Mouse (Mus musculus): ENCODE measurements around the gene Bola1. TPM values are rescaled to one million over a fixed set of nuclear protein-coding genes. Genes with fewer than 3 reads are reported as not detected.
"Not testable (repeated sequence)": the region's sequence is repeated elsewhere in the genome, so short reads cannot be mapped to it uniquely, and the experiment has no call there.

The Bola1 gene
- polyA plus RNA-seq, 1 experiment from 2014 or later, result 42.5 TPM

DNA sequence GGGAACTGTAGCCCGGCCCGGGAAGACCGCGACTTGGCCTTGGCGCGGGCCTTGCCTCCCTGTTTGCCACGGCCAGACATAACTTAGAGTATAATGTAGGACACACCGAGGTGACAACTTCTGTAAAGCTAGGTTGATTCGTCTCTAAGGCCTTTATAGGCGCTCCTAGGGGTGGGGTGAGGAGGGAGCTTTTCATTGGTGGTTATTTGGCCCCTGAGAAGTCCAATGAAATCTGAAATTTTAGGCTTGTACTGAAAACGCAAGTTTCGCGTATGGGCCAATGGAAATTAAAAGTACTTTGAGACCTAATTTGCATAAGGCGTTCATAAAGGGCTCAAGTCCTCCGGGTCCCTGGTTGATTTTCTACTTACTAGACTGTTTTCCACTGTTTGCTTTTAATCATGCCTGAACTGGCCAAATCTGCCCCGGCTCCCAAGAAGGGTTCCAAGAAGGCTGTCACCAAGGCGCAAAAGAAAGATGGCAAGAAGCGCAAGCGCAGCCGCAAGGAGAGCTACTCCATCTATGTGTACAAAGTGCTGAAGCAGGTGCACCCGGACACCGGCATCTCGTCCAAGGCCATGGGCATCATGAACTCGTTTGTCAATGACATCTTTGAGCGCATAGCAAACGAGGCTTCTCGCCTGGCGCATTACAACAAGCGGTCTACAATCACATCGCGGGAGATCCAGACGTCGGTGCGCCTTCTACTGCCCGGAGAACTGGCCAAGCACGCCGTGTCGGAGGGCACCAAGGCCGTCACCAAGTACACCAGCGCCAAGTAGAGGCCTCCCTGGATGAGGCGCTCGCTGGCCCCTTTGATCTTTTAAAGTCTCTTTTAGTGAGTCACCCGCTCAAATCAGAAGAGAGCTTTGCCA, 1.5 kb upstream of the Bola1 start, which contains the start of the genes Hist2h2ac and Hist2h2be:
Gene Hist2h2ac, minus strand, starts transcription at position 116 of the 875 bp plus-strand sequence.
Gene Hist2h2be, plus strand, starts transcription at position 355 of the 875 bp plus-strand sequence.
- H3K27ac ChIP-seq (replicated peaks), result peak within 1 kb of the TSS; percentile 98
- no peaks in the 10 kb centered on the region for H3K36me3 ChIP-seq
- H3K4me3 ChIP-seq, result peak within 1 kb of the TSS; percentile 74
- H3K9me3 ChIP-seq, result no peaks in the 10 kb centered on the region
- no peaks in the 10 kb centered on the region for H3K27me3 ChIP-seq (replicated peaks)
- under 1% methylated on average over 43 of the region's 43 CpGs for WGBS
- H3K9ac ChIP-seq, result peak within 1 kb of the TSS; percentile 89
- peak within 1 kb of the TSS; percentile 82 for H3K4me2 ChIP-seq
- H3K4me1 ChIP-seq, result peaks cover 49% of the 10 kb centered on the region
- peak; percentile 78 for ATAC-seq (ENCODE audit: extremely low read depth, insufficient number of reproducible peaks, low FRiP score, low TSS enrichment)

DNA sequence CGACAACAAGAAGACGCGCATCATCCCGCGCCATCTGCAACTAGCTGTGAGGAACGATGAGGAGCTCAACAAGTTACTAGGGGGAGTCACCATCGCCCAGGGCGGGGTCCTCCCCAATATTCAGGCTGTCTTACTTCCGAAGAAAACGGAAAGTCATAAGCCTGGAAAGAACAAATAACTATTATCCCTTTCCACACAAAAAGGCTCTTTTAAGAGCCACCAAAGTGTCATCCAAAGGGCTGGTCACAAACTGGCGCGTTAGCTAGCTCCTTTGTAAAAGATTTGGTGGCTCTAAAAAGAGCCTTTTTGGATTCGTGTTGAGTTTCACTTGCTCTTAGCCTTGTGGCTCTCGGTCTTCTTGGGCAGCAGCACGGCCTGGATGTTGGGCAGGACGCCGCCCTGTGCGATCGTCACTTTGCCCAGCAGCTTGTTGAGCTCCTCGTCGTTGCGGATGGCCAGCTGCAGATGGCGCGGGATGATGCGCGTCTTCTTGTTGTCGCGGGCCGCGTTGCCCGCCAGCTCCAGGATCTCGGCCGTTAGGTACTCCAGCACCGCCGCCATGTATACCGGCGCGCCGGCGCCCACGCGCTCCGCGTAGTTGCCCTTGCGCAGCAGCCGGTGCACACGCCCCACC, 739 bp upstream of the Bola1 start:
- Histone ChIP-seq H3K4me2 (peak overlapping the region; percentile 82), H3K4me3 (peak overlapping the region; percentile 74), H3K9ac (peak overlapping the region; percentile 89), H3K27ac (replicated peaks) (peak overlapping the region; percentile 98), H3K4me1 (peaks cover 42% of the 10 kb centered on the region)
- H3K9me3 ChIP-seq; H3K27me3 ChIP-seq (replicated peaks); H3K36me3 ChIP-seq; ATAC-seq (ENCODE audit: extremely low read depth, insufficient number of reproducible peaks, low FRiP score, low TSS enrichment): not testable (repeated sequence)
- WGBS, result under 1% methylated on average over 38 of the region's 47 CpGs

GRCm38 (mm10) chr3:96219191-96219641, 293 bp downstream of the Bola1 start:
- ATAC-seq (ENCODE audit: extremely low read depth, insufficient number of reproducible peaks, low FRiP score, low TSS enrichment), result peak; percentile 33; the same call in 1 of the 2 replicates
- under 1% methylated on average over 12 of the region's 12 CpGs for WGBS

GRCm38 (mm10) chr3:96209242-96209641, 10.3 kb downstream of the Bola1 start:
- no peak for ATAC-seq (ENCODE audit: extremely low read depth, insufficient number of reproducible peaks, low FRiP score, low TSS enrichment)
- WGBS, result 16% methylated on average over 15 of the region's 15 CpGs
- H3K9ac ChIP-seq, result 0 out of 2 replicates have a peak overlapping the region, but pooled peaks have one; percentile 33

More at GRCm38 (mm10) chr3:96219191-96219641, 293 bp downstream of the Bola1 start:
- Histone ChIP-seq H3K36me3 (no peaks in the 10 kb centered on the region), H3K4me2 (peak overlapping the region; percentile 82), H3K9ac (peak overlapping the region; percentile 89), H3K4me3 (peak overlapping the region; percentile 74), H3K4me1 (peaks cover 34% of the 10 kb centered on the region), H3K9me3 (no peaks in the 10 kb centered on the region), H3K27me3 (replicated peaks) (no peaks in the 10 kb centered on the region), H3K27ac (replicated peaks) (peak overlapping the region; percentile 98)

DNA sequence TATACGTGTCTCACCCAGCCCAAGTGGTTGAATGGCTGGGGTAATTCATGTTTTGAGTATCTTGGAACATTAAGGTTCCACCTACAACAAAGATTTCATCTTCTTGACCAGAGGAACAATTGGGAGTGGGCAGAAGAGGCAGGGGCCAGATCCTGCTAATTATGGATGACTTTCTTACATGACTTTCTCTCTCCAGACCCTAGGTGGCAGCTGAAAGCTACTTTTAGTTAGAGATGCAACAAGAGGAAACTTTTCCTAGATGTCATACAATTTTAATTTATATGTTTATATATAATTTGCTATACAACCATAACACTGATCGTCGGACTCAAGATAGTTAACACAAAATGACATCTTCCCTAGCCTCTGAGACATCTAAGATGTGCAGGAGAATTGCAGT, 11.7 kb downstream of the Bola1 start:
- no peak overlapping the region for H3K27ac ChIP-seq (replicated peaks)
- H3K9me3 ChIP-seq, result no peaks in the 10 kb centered on the region
- no peaks in the 10 kb centered on the region; the same call in 1 of the 2 replicates for H3K27me3 ChIP-seq (replicated peaks)
- ATAC-seq (ENCODE audit: extremely low read depth, insufficient number of reproducible peaks, low FRiP score, low TSS enrichment), result no peak
- H3K9ac ChIP-seq, result no peak overlapping the region
- H3K4me2 ChIP-seq, result no peak overlapping the region
- no peaks in the 10 kb centered on the region for H3K36me3 ChIP-seq
- peaks cover 4% of the 10 kb centered on the region; the same call in 1 of the 2 replicates for H3K4me1 ChIP-seq
- 78% methylated on average over 3 of the region's 3 CpGs for WGBS
- H3K4me3 ChIP-seq, result no peak overlapping the region

More at GRCm38 (mm10) chr3:96209242-96209641, 10.3 kb downstream of the Bola1 start:
- Histone ChIP-seq H3K9me3 (no peaks in the 10 kb centered on the region), H3K27ac (replicated peaks) (no peak overlapping the region), H3K4me3 (no peak overlapping the region), H3K27me3 (replicated peaks) (no peaks in the 10 kb centered on the region; the same call in 1 of the 2 replicates), H3K4me2 (no peak overlapping the region), H3K36me3 (no peaks in the 10 kb centered on the region), H3K4me1 (peaks cover 4% of the 10 kb centered on the region; the same call in 1 of the 2 replicates)

- peaks cover 14% of the 10 kb centered on the region for H3K36me3 ChIP-seq
- peaks cover 15% of the 10 kb centered on the region for H3K4me1 ChIP-seq
- no peak overlapping the region for H3K4me3 ChIP-seq
- no peak overlapping the region for H3K4me2 ChIP-seq
- H3K27ac ChIP-seq (replicated peaks), result no peak overlapping the region
- no peaks in the 10 kb centered on the region for H3K27me3 ChIP-seq (replicated peaks)
- ATAC-seq (ENCODE audit: extremely low read depth, insufficient number of reproducible peaks, low FRiP score, low TSS enrichment), result no peak
- H3K9ac ChIP-seq, result no peak overlapping the region
- no peaks in the 10 kb centered on the region for H3K9me3 ChIP-seq
- 34% methylated on average over 2 of the region's 2 CpGs for WGBS
Measured at GRCm38 (mm10) chr3:96199731-96200130, 19.8 kb downstream of the Bola1 start.

- H3K27ac ChIP-seq (replicated peaks); ATAC-seq (ENCODE audit: extremely low read depth, insufficient number of reproducible peaks, low FRiP score, low TSS enrichment); H3K4me3 ChIP-seq; H3K9ac ChIP-seq; H3K27me3 ChIP-seq (replicated peaks); H3K9me3 ChIP-seq: not testable (repeated sequence)
- H3K4me1 ChIP-seq, result peaks cover 15% of the 10 kb centered on the region
- H3K36me3 ChIP-seq, result peaks cover 23% of the 10 kb centered on the region
- 19% methylated on average over 7 of the region's 8 CpGs for WGBS
- peak overlapping the region; percentile 84 for H3K4me2 ChIP-seq
Measured at GRCm38 (mm10) chr3:96198601-96199251, 20.8 kb downstream of the Bola1 start.

GRCm38 (mm10) chr3:96198181-96198580, 21.3 kb downstream of the Bola1 start:
- 6% methylated on average over 6 of the region's 6 CpGs for WGBS
- H3K4me1 ChIP-seq, result peaks cover 15% of the 10 kb centered on the region
- no peaks in the 10 kb centered on the region for H3K9me3 ChIP-seq
- ATAC-seq (ENCODE audit: extremely low read depth, insufficient number of reproducible peaks, low FRiP score, low TSS enrichment), result no peak
- H3K36me3 ChIP-seq, result peaks cover 28% of the 10 kb centered on the region
- peak overlapping the region; percentile 72 for H3K9ac ChIP-seq
- H3K27me3 ChIP-seq (replicated peaks), result no peaks in the 10 kb centered on the region
- H3K4me3 ChIP-seq, result peak overlapping the region; percentile 66
- H3K4me2 ChIP-seq, result peak overlapping the region; percentile 84
- H3K27ac ChIP-seq (replicated peaks), result no peak overlapping the region; the same call in 1 of the 2 replicates

GRCm38 (mm10) chr3:96197129-96197749, 22.3 kb downstream of the Bola1 start:
- Histone ChIP-seq H3K27ac (replicated peaks) (peak overlapping the region; percentile 83), H3K4me3 (peak overlapping the region; percentile 66), H3K36me3 (peaks cover 37% of the 10 kb centered on the region), H3K27me3 (replicated peaks) (no peaks in the 10 kb centered on the region), H3K9ac (peak overlapping the region; percentile 85), H3K9me3 (no peaks in the 10 kb centered on the region), H3K4me2 (peak overlapping the region; percentile 84), H3K4me1 (peaks cover 15% of the 10 kb centered on the region)
- ATAC-seq (ENCODE audit: extremely low read depth, insufficient number of reproducible peaks, low FRiP score, low TSS enrichment), result peak; percentile 71
- under 1% methylated on average over 50 of the region's 50 CpGs for WGBS

- Histone ChIP-seq H3K27me3 (replicated peaks) (no peaks in the 10 kb centered on the region), H3K4me1 (peaks cover 15% of the 10 kb centered on the region), H3K9me3 (no peaks in the 10 kb centered on the region), H3K4me3 (peak overlapping the region; percentile 66), H3K9ac (peak overlapping the region; percentile 85), H3K4me2 (peak overlapping the region; percentile 84), H3K36me3 (peaks cover 44% of the 10 kb centered on the region), H3K27ac (replicated peaks) (peak overlapping the region; percentile 83)
- 18% methylated on average over 27 of the region's 27 CpGs for WGBS
- no peak for ATAC-seq (ENCODE audit: extremely low read depth, insufficient number of reproducible peaks, low FRiP score, low TSS enrichment)
Measured at GRCm38 (mm10) chr3:96196437-96197128, 22.9 kb downstream of the Bola1 start.
